Mouse (Mus musculus) bone marrow, adult 2 months (tissue): ENCODE measurements around the gene Prrt3. TPM values are rescaled to one million over a fixed set of nuclear protein-coding genes. Genes with fewer than 3 reads are reported as not detected.

Source experiments
- H3K27ac ChIP-seq: fragments of 200-500 bp; 2 replicates; pipeline ENCODE4 v1.5.1; 2012; ENCODE audit warnings: low read depth, mild to moderate bottlenecking, control low read depth, inconsistent platforms, low read length; ENCODE audit not compliant: control insufficient read depth, poor library complexity, insufficient read depth
- H3K4me1 ChIP-seq: fragments of 200-500 bp; 2 replicates; pipeline ENCODE4 v1.6.1; 2011; ENCODE audit warnings: low read length; ENCODE audit not compliant: control insufficient read depth, insufficient read depth
- H3K4me3 ChIP-seq: fragments of 200-500 bp; replicated peaks from 2 replicates; pipeline ENCODE3; 2011; ENCODE audit warnings: mild to moderate bottlenecking, low read depth, low read length, control low read depth; ENCODE audit not compliant: control insufficient read depth
- CTCF ChIP-seq: fragments of 200-500 bp; IDR thresholded peaks from 2 replicates; pipeline ENCODE4 v1.5.1; 2011; ENCODE audit warnings: low read length, control low read depth; ENCODE audit not compliant: control insufficient read depth, insufficient read depth
- POLR2A ChIP-seq: fragments of 200-500 bp; IDR thresholded peaks from 2 replicates; pipeline ENCODE4 v1.6.1; 2011; ENCODE audit warnings: low read depth, mild to moderate bottlenecking, control low read depth, low read length, borderline replicate concordance; ENCODE audit not compliant: control insufficient read depth
- WGBS: fragments of 180-500 bp; shearing (Covaris S2); methylation state at CpG from one replicate; pipeline ENCODE4 v1.1.7; 2018; 5-methylcytosine and 5-hydroxymethylcytosine counted together
- polyA plus RNA-seq: library from polyadenylated mRNA; stranded (reverse); fragments of >200 nt; gene quantifications from 2 replicates; pipeline ENCODE4 v1.2.4, GENCODE M21; 2011; ENCODE audit warnings: low replicate concordance; ENCODE audit not compliant: missing spikeins, insufficient read depth, insufficient read length

Gene Prrt3
- polyA plus RNA-seq, 1 experiment: 0.80 TPM

DNA sequence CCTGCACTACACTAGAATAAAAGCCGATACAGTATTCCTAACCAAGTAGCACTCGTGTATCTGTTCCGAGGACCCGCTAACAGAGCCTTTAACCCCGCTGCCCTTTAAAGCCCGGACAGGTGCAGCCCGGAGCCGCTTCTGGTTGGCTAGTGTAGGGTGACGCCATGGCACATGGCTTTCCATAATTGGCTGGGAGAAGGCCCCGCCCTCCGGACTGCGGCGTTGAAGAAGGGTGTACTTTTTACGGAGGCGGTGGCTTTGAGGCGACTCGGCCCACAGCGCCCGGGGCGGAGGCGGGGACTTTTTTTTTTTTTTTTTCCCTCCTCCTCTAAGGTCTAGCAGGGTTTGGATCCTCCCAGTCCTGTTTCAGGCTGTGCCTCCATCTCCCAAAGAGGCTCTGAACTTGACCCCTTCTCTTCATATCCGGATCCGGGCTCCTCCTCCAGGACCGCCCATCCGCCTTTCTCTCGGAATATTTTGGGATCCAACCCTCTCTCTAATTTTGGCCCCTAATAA lies 18.6 kb downstream of the Prrt3 start, which contains the start of gene Creld1:
Creld1 (plus strand) TSS at position 198 of the 516 bp plus-strand sequence.
- TF ChIP-seq CTCF (no peak), POLR2A (peak; percentile 53; the same call in 1 of the 2 replicates)
- no peaks in the 10 kb centered on the region; the same call in 1 of the 2 replicates for H3K4me1 ChIP-seq
- WGBS: 0% methylated on average over 26 of the region's 26 CpGs
- H3K27ac ChIP-seq: peak within 1 kb of the TSS; percentile 62
- peak within 1 kb of the TSS; percentile 68 for H3K4me3 ChIP-seq

DNA sequence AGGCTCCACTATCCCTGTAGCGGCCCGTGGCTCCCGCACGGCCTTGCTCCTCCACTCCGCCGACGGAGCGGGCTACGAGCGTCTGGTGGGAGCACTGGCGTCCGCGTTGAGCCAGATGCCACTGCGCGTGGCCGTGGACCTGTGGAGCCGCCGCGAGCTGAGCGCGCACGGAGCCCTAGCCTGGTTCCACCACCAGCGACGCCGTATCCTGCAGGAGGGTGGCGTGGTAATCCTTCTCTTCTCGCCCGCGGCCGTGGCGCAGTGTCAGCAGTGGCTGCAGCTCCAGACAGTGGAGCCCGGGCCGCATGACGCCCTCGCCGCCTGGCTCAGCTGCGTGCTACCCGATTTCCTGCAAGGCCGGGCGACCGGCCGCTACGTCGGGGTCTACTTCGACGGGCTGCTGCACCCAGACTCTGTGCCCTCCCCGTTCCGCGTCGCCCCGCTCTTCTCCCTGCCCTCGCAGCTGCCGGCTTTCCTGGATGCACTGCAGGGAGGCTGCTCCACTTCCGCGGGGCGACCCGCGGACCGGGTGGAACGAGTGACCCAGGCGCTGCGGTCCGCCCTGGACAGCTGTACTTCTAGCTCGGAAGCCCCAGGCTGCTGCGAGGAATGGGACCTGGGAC lies 19.1 kb downstream of the Prrt3 start:
- no peak for TF ChIP-seq POLR2A
- TF ChIP-seq CTCF: no peak
- Histone ChIP-seq H3K4me3 (peak overlapping the region; percentile 68), H3K27ac (peak overlapping the region; percentile 62), H3K4me1 (no peaks in the 10 kb centered on the region; the same call in 1 of the 2 replicates)
- WGBS: 3% methylated on average over 65 of the region's 65 CpGs

DNA sequence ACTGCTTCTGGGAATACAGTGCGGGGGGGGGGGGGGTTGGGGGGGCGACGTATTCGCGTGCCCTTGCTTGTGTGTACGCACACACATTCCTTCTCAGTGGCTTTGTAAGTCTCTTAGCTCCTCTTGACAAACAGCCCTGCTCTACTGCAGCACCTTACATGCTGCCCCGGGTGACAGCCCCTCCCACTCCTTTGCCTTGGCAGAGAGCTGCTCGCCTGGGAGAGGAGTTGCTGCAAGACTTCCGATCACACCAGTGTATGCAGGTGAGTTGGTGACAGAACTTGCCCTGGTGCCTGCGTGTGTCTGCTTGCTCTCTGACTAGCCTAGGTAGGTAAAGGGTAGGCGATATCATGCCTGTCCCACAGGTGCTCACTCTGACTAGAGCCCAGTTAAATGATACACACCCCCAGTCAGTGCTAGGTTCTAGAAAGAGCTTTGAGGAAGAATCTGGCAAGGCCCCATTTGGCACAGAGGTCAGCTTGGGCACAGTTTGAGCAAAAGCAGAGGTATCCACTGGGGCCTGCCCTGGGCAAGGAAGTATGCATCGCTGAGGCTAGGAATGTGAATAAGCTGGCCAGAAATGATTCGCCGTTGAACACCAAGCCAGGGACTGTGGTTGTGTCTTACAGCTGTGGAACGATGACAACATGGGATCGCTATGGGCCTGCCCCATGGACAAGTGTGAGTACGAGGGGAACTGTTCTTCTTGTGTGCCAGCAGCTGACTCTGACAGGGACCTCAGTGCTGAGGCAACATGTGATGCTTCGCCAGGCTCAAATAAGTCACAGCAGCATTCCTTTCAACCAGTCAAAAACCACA lies 21.0 kb downstream of the Prrt3 start:
- Histone ChIP-seq H3K4me1 (no peaks in the 10 kb centered on the region; the same call in 1 of the 2 replicates), H3K4me3 (no peak overlapping the region), H3K27ac (no peak overlapping the region)
- TF ChIP-seq CTCF: no peak
- TF ChIP-seq POLR2A: no peak
- 86% methylated on average over 18 of the region's 18 CpGs for WGBS

- H3K4me3 ChIP-seq: no peak overlapping the region
- no peaks in the 10 kb centered on the region; the same call in 1 of the 2 replicates for H3K4me1 ChIP-seq
- H3K27ac ChIP-seq: no peak overlapping the region
- no peak for TF ChIP-seq POLR2A
- TF ChIP-seq CTCF: no peak
- 91% methylated on average over 10 of the region's 10 CpGs for WGBS
Measured at GRCm38 (mm10) chr6:113478906-113479305, 22.8 kb downstream of the Prrt3 start.

GRCm38 (mm10) chr6:113477353-113477752 lies 24.4 kb downstream of the Prrt3 start:
- Histone ChIP-seq H3K4me1 (no peaks in the 10 kb centered on the region; the same call in 1 of the 2 replicates), H3K4me3 (no peak overlapping the region), H3K27ac (no peak overlapping the region)
- 72% methylated on average over 7 of the region's 7 CpGs for WGBS
- no peak for TF ChIP-seq POLR2A
- no peak for TF ChIP-seq CTCF

DNA sequence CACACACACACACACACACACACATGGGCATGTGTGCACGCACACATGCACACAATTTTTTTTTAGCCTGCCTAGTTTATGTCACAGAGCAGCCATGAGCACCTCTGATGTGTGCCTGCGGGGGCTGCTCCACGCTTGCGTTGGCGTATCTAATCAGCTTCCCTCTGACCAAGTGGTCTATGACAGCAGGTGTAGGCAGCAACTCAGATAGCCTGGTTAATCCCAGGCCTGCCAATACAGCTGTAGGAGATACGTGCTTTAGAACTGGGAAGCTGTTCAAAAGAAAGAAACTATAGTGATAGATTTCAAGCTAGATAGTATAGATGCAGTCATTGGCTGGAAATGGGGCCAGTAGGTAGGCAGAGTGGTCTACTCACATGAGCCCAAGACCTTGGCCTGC lies 28.0 kb downstream of the Prrt3 start:
- no peak overlapping the region for H3K4me3 ChIP-seq
- WGBS: 78% methylated on average over 6 of the region's 6 CpGs
- H3K27ac ChIP-seq: no peak overlapping the region
- no peak for TF ChIP-seq CTCF
- peaks cover 4% of the 10 kb centered on the region for H3K4me1 ChIP-seq

DNA sequence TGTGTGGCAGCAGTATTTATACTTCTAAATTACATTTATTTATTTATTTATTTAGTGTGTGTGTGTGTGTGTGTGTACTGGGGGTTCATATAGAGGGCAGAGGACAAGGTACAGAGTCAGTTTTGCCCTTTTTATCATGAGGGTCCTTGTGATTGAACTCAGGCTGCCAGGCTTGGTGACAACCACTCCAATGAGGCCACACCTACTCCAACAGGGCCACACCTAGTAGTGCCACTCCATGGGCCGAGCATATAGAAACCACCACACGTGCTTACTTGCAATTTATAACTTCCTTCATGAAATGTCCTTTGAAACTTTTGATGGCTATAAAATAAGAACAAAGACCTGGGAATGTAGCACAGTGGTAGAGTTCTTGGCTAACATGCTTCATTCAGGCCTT lies 28.5 kb downstream of the Prrt3 start:
- Histone ChIP-seq H3K4me3 (no peak overlapping the region), H3K27ac (no peak overlapping the region), H3K4me1 (peaks cover 4% of the 10 kb centered on the region)
- TF ChIP-seq POLR2A: no peak
- no peak for TF ChIP-seq CTCF
- 26% methylated on average over 2 of the region's 2 CpGs for WGBS

GRCm38 (mm10) chr6:113472061-113472460 lies 29.7 kb downstream of the Prrt3 start:
- WGBS: 75% methylated on average over 10 of the region's 10 CpGs
- H3K4me1 ChIP-seq: peaks cover 4% of the 10 kb centered on the region
- TF ChIP-seq CTCF (no peak), POLR2A (no peak)
- H3K27ac ChIP-seq: no peak overlapping the region; the same call in 1 of the 2 replicates
- no peak overlapping the region for H3K4me3 ChIP-seq
